Mouse (Mus musculus): Measurements from ENCODE around the gene Gm12184. TPM values are rescaled to one million over a fixed set of nuclear protein-coding genes. Genes with fewer than 3 reads are reported as not detected.

Gm12184 gene
- polyA plus RNA-seq, 1 experiment from 2014 or later = 2.0 TPM

GRCm38 (mm10) chr11:48818346-48818745 is 8.1 kb downstream of the Gm12184 start:
- ATAC-seq (ENCODE audit: insufficient number of reproducible peaks, low FRiP score, low TSS enrichment, low read depth) = no peak
- Histone ChIP-seq H3K27ac (peak overlapping the region; percentile 98), H3K9ac (0 out of 2 replicates have a peak overlapping the region, but pooled peaks have one; percentile 28), H3K4me1 (peaks cover 21% of the 10 kb centered on the region), H3K36me3 (peaks cover 3% of the 10 kb centered on the region), H3K27me3 (no peaks in the 10 kb centered on the region), H3K4me3 (peak overlapping the region; percentile 68), H3K4me2 (peak overlapping the region; percentile 58), H3K9me3 (no peaks in the 10 kb centered on the region)
- under 1% methylated on average over 16 of the region's 16 CpGs for WGBS

GRCm38 (mm10) chr11:48817794-48818193 is 8.7 kb downstream of the Gm12184 start:
- peak overlapping the region; percentile 48 for H3K9ac ChIP-seq
- 3% methylated on average over 9 of the region's 9 CpGs for WGBS
- H3K36me3 ChIP-seq = peaks cover 3% of the 10 kb centered on the region
- ATAC-seq (ENCODE audit: insufficient number of reproducible peaks, low FRiP score, low TSS enrichment, low read depth) = no peak
- H3K27ac ChIP-seq = peak overlapping the region; percentile 98
- peak overlapping the region; percentile 68 for H3K4me3 ChIP-seq
- H3K4me2 ChIP-seq = peak overlapping the region; percentile 58
- H3K9me3 ChIP-seq = no peaks in the 10 kb centered on the region
- peaks cover 19% of the 10 kb centered on the region for H3K4me1 ChIP-seq
- H3K27me3 ChIP-seq = no peaks in the 10 kb centered on the region

DNA sequence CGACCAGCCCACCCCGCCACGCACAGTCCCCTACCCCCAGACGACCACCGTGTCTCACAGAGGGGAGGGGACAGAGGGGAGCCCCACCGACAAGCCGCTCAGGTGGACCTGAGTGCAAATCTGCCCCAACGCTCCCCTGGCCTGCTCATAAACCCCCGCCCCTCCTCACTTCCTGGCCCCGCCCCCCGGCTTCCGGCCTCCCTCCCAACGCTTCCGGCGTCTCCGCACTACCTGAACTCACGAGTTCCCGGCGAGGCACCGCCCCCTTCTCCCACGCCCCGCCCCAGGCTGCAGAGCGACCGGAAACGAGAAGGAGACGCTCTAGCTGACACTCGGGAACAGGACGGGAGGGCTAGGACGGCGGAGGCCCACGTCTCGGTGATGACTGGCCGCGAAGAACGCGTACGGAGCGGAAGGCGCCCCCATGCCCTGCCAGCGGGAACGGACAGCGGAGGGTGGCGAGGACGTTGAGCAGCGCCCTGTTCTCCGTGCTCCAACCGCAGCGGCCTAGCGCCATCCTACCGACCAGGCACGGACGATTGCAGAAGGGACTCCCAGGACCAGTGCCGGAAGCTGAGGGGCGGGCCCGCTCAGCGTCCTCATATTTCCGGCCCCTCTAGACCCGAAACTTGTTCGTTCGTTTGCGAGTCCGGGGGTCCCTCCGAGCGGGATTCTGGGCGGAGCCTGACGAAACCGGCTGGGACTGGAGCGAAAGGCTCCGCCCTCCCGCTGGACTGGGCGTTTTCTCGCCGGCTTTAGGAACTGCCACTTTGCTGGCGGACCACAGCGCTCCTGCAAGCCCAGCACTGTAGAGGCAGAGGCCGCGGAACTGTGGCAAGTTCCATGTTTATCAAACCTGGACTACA is 9.4 kb downstream of the Gm12184 start, which contains the start of gene Trim41:
Gene Trim41 (minus strand): TSS at position 554 of the 866 bp plus-strand sequence.
- Histone ChIP-seq H3K36me3 (peaks cover 9% of the 10 kb centered on the region), H3K9me3 (no peaks in the 10 kb centered on the region), H3K4me2 (peak within 1 kb of the TSS; percentile 83), H3K27ac (peak within 1 kb of the TSS; percentile 98), H3K4me1 (peaks cover 19% of the 10 kb centered on the region), H3K4me3 (peak within 1 kb of the TSS; percentile 68), H3K9ac (peak within 1 kb of the TSS; percentile 73), H3K27me3 (no peaks in the 10 kb centered on the region)
- under 1% methylated on average over 75 of the region's 77 CpGs for WGBS
- ATAC-seq (ENCODE audit: insufficient number of reproducible peaks, low FRiP score, low TSS enrichment, low read depth) = peak; percentile 96

GRCm38 (mm10) chr11:48816281-48816781 is 10.1 kb downstream of the Gm12184 start:
- Histone ChIP-seq H3K9me3 (no peaks in the 10 kb centered on the region), H3K4me1 (peaks cover 19% of the 10 kb centered on the region), H3K27me3 (no peaks in the 10 kb centered on the region), H3K4me3 (peak overlapping the region; percentile 68), H3K27ac (peak overlapping the region; percentile 98), H3K9ac (peak overlapping the region; percentile 73), H3K36me3 (peaks cover 16% of the 10 kb centered on the region), H3K4me2 (peak overlapping the region; percentile 83)
- ATAC-seq (ENCODE audit: insufficient number of reproducible peaks, low FRiP score, low TSS enrichment, low read depth) = 0 out of 2 replicates have a peak, but pooled peaks have one; percentile 7
- WGBS = 3% methylated on average over 22 of the region's 23 CpGs

GRCm38 (mm10) chr11:48815851-48816250 is 10.6 kb downstream of the Gm12184 start:
- no peaks in the 10 kb centered on the region for H3K27me3 ChIP-seq
- no peak for ATAC-seq (ENCODE audit: insufficient number of reproducible peaks, low FRiP score, low TSS enrichment, low read depth)
- H3K4me2 ChIP-seq = peak overlapping the region; percentile 83
- WGBS = 75% methylated on average over 16 of the region's 16 CpGs
- 0 out of 2 replicates have a peak overlapping the region, but pooled peaks have one; percentile 73 for H3K9ac ChIP-seq
- no peaks in the 10 kb centered on the region for H3K9me3 ChIP-seq
- peak overlapping the region; percentile 68 for H3K4me3 ChIP-seq
- H3K27ac ChIP-seq = no peak overlapping the region
- peaks cover 21% of the 10 kb centered on the region for H3K36me3 ChIP-seq
- peaks cover 19% of the 10 kb centered on the region for H3K4me1 ChIP-seq

- Histone ChIP-seq H3K4me2 (no peak overlapping the region), H3K4me3 (no peak overlapping the region), H3K9me3 (no peaks in the 10 kb centered on the region), H3K36me3 (peaks cover 41% of the 10 kb centered on the region), H3K27ac (no peak overlapping the region), H3K27me3 (no peaks in the 10 kb centered on the region), H3K4me1 (peaks cover 22% of the 10 kb centered on the region), H3K9ac (no peak overlapping the region)
- ATAC-seq (ENCODE audit: insufficient number of reproducible peaks, low FRiP score, low TSS enrichment, low read depth) = no peak
Measured at GRCm38 (mm10) chr11:48813782-48814181, 12.7 kb downstream of the Gm12184 start.

GRCm38 (mm10) chr11:48810142-48810541 is 16.3 kb downstream of the Gm12184 start:
- H3K27me3 ChIP-seq = no peaks in the 10 kb centered on the region
- H3K27ac ChIP-seq = no peak overlapping the region
- H3K9ac ChIP-seq = no peak overlapping the region
- peaks cover 77% of the 10 kb centered on the region for H3K36me3 ChIP-seq
- 81% methylated on average over 2 of the region's 2 CpGs for WGBS
- ATAC-seq (ENCODE audit: insufficient number of reproducible peaks, low FRiP score, low TSS enrichment, low read depth) = no peak
- no peak overlapping the region for H3K4me2 ChIP-seq
- H3K9me3 ChIP-seq = no peaks in the 10 kb centered on the region
- peaks cover 7% of the 10 kb centered on the region; the same call in 1 of the 2 replicates for H3K4me1 ChIP-seq
- no peak overlapping the region for H3K4me3 ChIP-seq

GRCm38 (mm10) chr11:48809434-48809830 is 17.0 kb downstream of the Gm12184 start:
- H3K4me1 ChIP-seq = peaks cover 7% of the 10 kb centered on the region; the same call in 1 of the 2 replicates
- H3K27ac ChIP-seq = 0 out of 2 replicates have a peak overlapping the region, but pooled peaks have one; percentile 8
- no peak for ATAC-seq (ENCODE audit: insufficient number of reproducible peaks, low FRiP score, low TSS enrichment, low read depth)
- H3K36me3 ChIP-seq = peaks cover 81% of the 10 kb centered on the region
- no peaks in the 10 kb centered on the region for H3K27me3 ChIP-seq
- no peaks in the 10 kb centered on the region for H3K9me3 ChIP-seq
- H3K4me2 ChIP-seq = no peak overlapping the region
- no peak overlapping the region for H3K9ac ChIP-seq
- no peak overlapping the region for H3K4me3 ChIP-seq
- 60% methylated on average over 4 of the region's 4 CpGs for WGBS

DNA sequence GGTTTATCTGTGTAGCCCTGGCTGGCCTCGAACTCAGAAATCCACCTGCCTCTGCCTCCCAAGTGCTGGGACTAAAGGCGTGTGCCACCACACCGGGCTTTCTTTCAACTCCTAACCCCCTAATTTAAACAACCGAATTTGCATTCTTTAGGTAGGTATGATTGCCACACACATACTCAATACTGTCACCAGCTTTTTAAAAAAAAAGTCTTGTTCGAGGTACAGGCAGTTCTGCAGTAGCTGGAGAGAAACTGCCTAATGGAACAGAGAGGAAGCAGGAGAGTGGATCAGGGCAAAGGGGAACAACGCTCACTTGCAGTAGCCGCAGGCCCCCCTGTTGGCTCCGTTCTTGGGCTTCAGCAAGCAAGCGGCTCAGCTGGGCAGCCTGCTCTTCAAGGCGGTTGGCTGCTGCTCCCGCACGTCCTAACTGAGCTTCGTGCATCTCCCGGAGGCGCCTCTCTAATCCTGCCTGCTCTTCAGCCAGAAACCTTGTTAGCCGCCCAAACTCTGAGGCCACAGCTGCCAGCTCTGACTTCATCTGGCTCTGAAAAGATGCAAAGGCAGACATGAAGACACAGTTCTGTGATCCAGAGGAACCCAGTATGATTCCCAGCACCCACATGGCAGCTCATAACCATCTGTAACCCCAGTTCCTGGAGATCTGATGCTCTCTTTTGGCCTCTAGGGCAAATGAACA is 17.6 kb downstream of the Gm12184 start:
- no peak for ATAC-seq (ENCODE audit: insufficient number of reproducible peaks, low FRiP score, low TSS enrichment, low read depth)
- Histone ChIP-seq H3K4me1 (0 out of 2 replicates have a peak, but pooled peaks cover 4% of the 10 kb centered on the region), H3K9ac (no peak overlapping the region), H3K4me2 (no peak overlapping the region), H3K27me3 (no peaks in the 10 kb centered on the region), H3K36me3 (peaks cover 87% of the 10 kb centered on the region), H3K9me3 (no peaks in the 10 kb centered on the region), H3K27ac (0 out of 2 replicates have a peak overlapping the region, but pooled peaks have one; percentile 8), H3K4me3 (no peak overlapping the region)
- WGBS = 64% methylated on average over 16 of the region's 16 CpGs

DNA sequence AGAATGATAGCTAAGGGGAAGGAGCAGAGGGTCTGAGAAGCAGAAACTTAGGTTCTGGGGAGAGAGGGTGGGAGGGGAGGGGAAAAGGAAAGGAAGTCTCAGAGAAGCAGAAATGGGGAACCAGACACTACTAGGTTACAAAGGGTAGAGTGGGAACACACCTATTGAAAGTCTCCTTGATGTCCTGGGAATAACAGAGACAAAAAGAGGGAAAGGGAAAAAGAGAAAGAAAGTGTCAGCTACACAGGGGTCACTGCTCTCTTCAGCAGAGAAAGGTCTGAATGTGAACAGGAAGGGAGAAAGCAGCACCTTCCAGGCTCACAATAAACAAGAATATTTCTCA is 18.2 kb downstream of the Gm12184 start:
- 0 out of 2 replicates have a peak, but pooled peaks cover 4% of the 10 kb centered on the region for H3K4me1 ChIP-seq
- no peak overlapping the region for H3K4me2 ChIP-seq
- no peak overlapping the region for H3K9ac ChIP-seq
- H3K27ac ChIP-seq = no peak overlapping the region
- no peak overlapping the region for H3K4me3 ChIP-seq
- no peak for ATAC-seq (ENCODE audit: insufficient number of reproducible peaks, low FRiP score, low TSS enrichment, low read depth)
- H3K36me3 ChIP-seq = peaks cover 93% of the 10 kb centered on the region
- no peaks in the 10 kb centered on the region for H3K9me3 ChIP-seq
- no peaks in the 10 kb centered on the region for H3K27me3 ChIP-seq

GRCm38 (mm10) chr11:48807563-48808303 is 18.7 kb downstream of the Gm12184 start:
- ATAC-seq (ENCODE audit: insufficient number of reproducible peaks, low FRiP score, low TSS enrichment, low read depth) = no peak; the same call in 1 of the 2 replicates
- Histone ChIP-seq H3K9ac (no peak overlapping the region), H3K27me3 (no peaks in the 10 kb centered on the region), H3K9me3 (no peaks in the 10 kb centered on the region), H3K4me2 (no peak overlapping the region), H3K4me3 (no peak overlapping the region), H3K27ac (peak overlapping the region; percentile 50), H3K4me1 (peaks cover 7% of the 10 kb centered on the region; the same call in 1 of the 2 replicates), H3K36me3 (peaks cover 98% of the 10 kb centered on the region)
- 59% methylated on average over 14 of the region's 14 CpGs for WGBS
